Mouse (Mus musculus) small intestine, adult 2 months (tissue): ENCODE results near the gene Lonrf2.

Experiments used
- CTCF ChIP-seq: fragments of 200-500 bp; IDR thresholded peaks from 2 replicates; pipeline ENCODE4 v1.5.1; 2012; ENCODE audit warnings: low read depth, mild to moderate bottlenecking, control low read depth, inconsistent platforms, low read length, moderate library complexity, mixed read lengths; ENCODE audit not compliant: insufficient replicate concordance, insufficient read length; ENCODE audit errors: extremely low read depth
- POLR2A ChIP-seq: fragments of 200-500 bp; IDR thresholded peaks from 2 replicates; pipeline ENCODE4 v1.6.1; 2012; ENCODE audit warnings: low read depth, mild to moderate bottlenecking, control low read depth, inconsistent platforms, low read length, moderate library complexity

DNA sequence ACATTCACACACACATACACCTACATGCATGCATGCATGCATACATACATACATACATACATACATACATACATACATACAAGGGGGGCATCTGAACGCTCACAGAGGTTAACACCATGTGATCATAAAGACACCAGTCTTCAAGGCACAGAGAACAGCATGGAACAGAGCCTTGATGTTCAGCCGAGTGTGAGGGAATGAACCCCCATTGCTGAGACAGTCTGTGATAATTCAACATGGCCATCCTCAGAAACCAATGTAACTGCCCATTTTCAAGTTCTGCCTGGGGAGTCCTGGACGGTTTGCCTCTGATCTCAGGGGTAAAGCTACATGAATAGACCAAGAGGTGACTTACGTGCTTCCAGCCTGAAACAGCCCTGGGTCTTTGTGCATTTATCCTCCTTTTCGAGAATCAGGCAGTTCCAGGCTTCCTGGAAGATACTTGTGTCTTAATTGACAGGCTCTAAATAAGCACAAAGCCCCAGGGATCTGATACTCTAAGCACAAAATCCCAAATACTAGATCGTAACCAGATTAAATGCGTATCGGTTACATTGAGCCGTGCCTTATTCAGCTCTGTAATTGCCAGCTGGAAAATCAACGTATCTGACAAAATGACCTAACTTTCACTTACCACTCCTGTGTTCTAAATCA is 72.4 kb downstream of the Lonrf2 start:
- TF ChIP-seq POLR2A: no peak
- TF ChIP-seq CTCF: no peak
